Mouse (Mus musculus) spleen, adult 2 months (tissue): ENCODE measurements around the gene Thsd4.

Source experiments
- CTCF ChIP-seq: fragments of 200-500 bp; IDR thresholded peaks from 2 replicates; pipeline ENCODE4 v1.5.1; 2011; ENCODE audit warnings: mild to moderate bottlenecking, inconsistent platforms; ENCODE audit not compliant: insufficient read depth, insufficient read length, insufficient replicate concordance; ENCODE audit errors: extremely low read depth
- POLR2A ChIP-seq: fragments of 200-500 bp; IDR thresholded peaks from 2 replicates; pipeline ENCODE4 v1.6.1; 2011; ENCODE audit warnings: low read depth, low read length, inconsistent platforms

GRCm38 (mm10) chr9:60010285-60010684, 511.6 kb downstream of the Thsd4 start:
- TF ChIP-seq CTCF (no peak), POLR2A (no peak)
